Mouse (Mus musculus) liver, postnatal 0 days (tissue): ENCODE measurements around the gene Atp6v0a4.

Experiments
- CTCF ChIP-seq: sonication (generic); IDR thresholded peaks from 2 replicates; pipeline ENCODE4 v1.5.1; 2016; ENCODE audit warnings: antibody characterized with exemption, low read depth
- EP300 ChIP-seq: IDR thresholded peaks from 2 replicates; pipeline ENCODE4 v1.6.1; 2016; ENCODE audit warnings: antibody characterized with exemption, low read depth, mild to moderate bottlenecking

GRCm38 (mm10) chr6:38065122-38065500 lies 59.3 kb downstream of the Atp6v0a4 start:
- TF ChIP-seq CTCF: no peak
- no peak for TF ChIP-seq EP300
